Mouse (Mus musculus) lung, adult 2 months (tissue): ENCODE data around the gene Cnst.

Experiments used
- CTCF ChIP-seq: fragments of 200-500 bp; IDR thresholded peaks from 2 replicates; pipeline ENCODE4 v1.5.1; 2011; ENCODE audit warnings: mild to moderate bottlenecking, low read length, control low read depth; ENCODE audit not compliant: insufficient read depth
- POLR2A ChIP-seq: fragments of 200-500 bp; IDR thresholded peaks from 2 replicates; pipeline ENCODE4 v1.6.1; 2011; ENCODE audit warnings: low read depth, mild to moderate bottlenecking, control low read depth, low read length, borderline replicate concordance; ENCODE audit errors: extremely low read depth

- TF ChIP-seq CTCF (no peak), POLR2A (no peak)
These were observed 120.8 kb downstream of the Cnst start for GRCm38 (mm10) chr1:179666971-179667370.
